Comparison of ENCODE assay signal across 8 mouse cellular contexts in the genomic region with DNA sequence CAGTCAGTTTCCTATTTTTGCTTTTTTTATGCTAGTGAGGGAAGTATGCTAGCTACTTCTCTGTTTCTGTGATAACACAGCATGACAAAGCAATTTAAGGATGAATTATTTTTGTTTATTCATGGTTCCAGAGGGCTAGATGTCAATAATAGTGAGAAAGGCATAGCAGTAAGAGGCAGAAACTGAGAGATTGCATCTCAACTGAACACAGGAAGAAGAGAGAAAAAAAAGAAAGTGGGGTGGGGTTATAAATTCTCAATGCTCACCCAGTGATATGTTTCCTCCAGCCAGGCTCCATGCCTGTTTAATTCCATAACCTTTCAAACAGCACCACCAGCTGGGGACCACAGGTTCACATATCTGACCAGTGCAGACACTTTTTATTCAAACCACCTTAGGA. TPM values are rescaled to one million over a fixed set of nuclear protein-coding genes. Genes with fewer than 3 reads are reported as not detected.
A peak's percentile ranks its signal among the peaks of the same experiment; 100 is the strongest.
DNase-seq lines count a peak whose midpoint lies in the region; ATAC-seq and TF ChIP-seq lines count a peak whose summit lies in the region.
"Had no signal": no experiment of that assay in that cellular context is flagged by ENCODE, and none has a peak within 500 bp of the region (broad histone marks: within the 10 kb centered on the region; RNA-seq: fewer than 3 reads in every experiment).

No protein-coding gene starts in this region.

- no peak overlapping the region for H3K9ac ChIP-seq in limb, embryonic 11.5 days (ENCODE audit: low read length)
- no peak overlapping the region for H3K9ac ChIP-seq in embryonic facial prominence, embryonic 11.5 days (replicated peaks; ENCODE audit: low read length)
- H3K9ac ChIP-seq in midbrain, postnatal 0 days (replicated peaks; ENCODE audit: low read length, poor library complexity, severe bottlenecking): no peak overlapping the region
- H3K9ac ChIP-seq: embryonic facial prominence, embryonic 12.5 days had no signal

- no peaks in the 10 kb centered on the region for H3K9me3 ChIP-seq in limb, embryonic 11.5 days (ENCODE audit: control insufficient read depth, low read length)
- H3K9me3 ChIP-seq in limb, embryonic 10.5 days (replicated peaks): no peaks in the 10 kb centered on the region
- no peaks in the 10 kb centered on the region for H3K9me3 ChIP-seq in embryonic facial prominence, embryonic 11.5 days (replicated peaks; ENCODE audit: control insufficient read depth, low read length)
- H3K9me3 ChIP-seq in midbrain, postnatal 0 days (ENCODE audit: low read length): no peaks in the 10 kb centered on the region
- H3K9me3 ChIP-seq: embryonic facial prominence, embryonic 12.5 days had no signal

- no peaks in the 10 kb centered on the region for H3K27me3 ChIP-seq in limb, embryonic 11.5 days (ENCODE audit: control insufficient read depth, insufficient read depth, low read length)
- H3K27me3 ChIP-seq in limb, embryonic 10.5 days (ENCODE audit: low read depth, poor library complexity, severe bottlenecking): no peaks in the 10 kb centered on the region
- H3K27me3 ChIP-seq in embryonic facial prominence, embryonic 11.5 days (ENCODE audit: control insufficient read depth, insufficient read depth, low read length): no peaks in the 10 kb centered on the region
- H3K27me3 ChIP-seq in midbrain, postnatal 0 days (ENCODE audit: insufficient read depth, low read length): no peaks in the 10 kb centered on the region
- H3K27me3 ChIP-seq: embryonic facial prominence, embryonic 12.5 days had no signal

- H3K4me2 ChIP-seq in limb, embryonic 11.5 days (ENCODE audit: low read depth, severe bottlenecking): no peak overlapping the region
- H3K4me2 ChIP-seq in embryonic facial prominence, embryonic 11.5 days (ENCODE audit: low read depth, low read length): no peak overlapping the region
- no peak overlapping the region for H3K4me2 ChIP-seq in midbrain, postnatal 0 days (ENCODE audit: low read depth, low read length, poor library complexity, severe bottlenecking)
- H3K4me2 ChIP-seq: embryonic facial prominence, embryonic 12.5 days had no signal

- H3K36me3 ChIP-seq in limb, embryonic 11.5 days (ENCODE audit: control insufficient read depth, insufficient read depth, low read length): no peaks in the 10 kb centered on the region
- no peaks in the 10 kb centered on the region for H3K36me3 ChIP-seq in limb, embryonic 10.5 days
- no peaks in the 10 kb centered on the region for H3K36me3 ChIP-seq in embryonic facial prominence, embryonic 11.5 days (replicated peaks; ENCODE audit: control insufficient read depth, insufficient read depth, low read depth, low read length)
- no peaks in the 10 kb centered on the region for H3K36me3 ChIP-seq in midbrain, postnatal 0 days (ENCODE audit: insufficient read depth, low read length)
- H3K36me3 ChIP-seq: embryonic facial prominence, embryonic 12.5 days had no signal

- ATAC-seq in limb, embryonic 11.5 days (ENCODE audit: insufficient number of reproducible peaks, low FRiP score, low TSS enrichment, low read depth): no peak; the same call in 1 of the 2 replicates
- ATAC-seq in embryonic facial prominence, embryonic 11.5 days (replicated peaks; ENCODE audit: insufficient number of reproducible peaks, low FRiP score, low TSS enrichment, low read depth): no peak
- ATAC-seq in midbrain, postnatal 0 days (ENCODE audit: low FRiP score): 0 out of 2 replicates have a peak, but pooled peaks have one; percentile 54

- peak; percentile 30 for DNase-seq in limb, embryonic 11.5 days (ENCODE audit: low spot score)
- no peak for DNase-seq in limb, embryonic 10.5 days (ENCODE audit: low spot score)
- peak; percentile 50 for DNase-seq in c-Kit-positive CD71-positive TER-119-negative erythroid progenitor cells, embryonic 14.5 days (ENCODE audit: low read depth)
- peak; percentile 51 for DNase-seq in embryonic facial prominence, embryonic 11.5 days (ENCODE audit: low spot score)
- peak; percentile 4 to 26 for DNase-seq in left cerebral cortex, adult 18-20 months (ENCODE audit: low spot score in 2 of 2)
- peak; percentile 67 for DNase-seq in midbrain, postnatal 0 days (ENCODE audit: low spot score)
- DNase-seq in urinary bladder, postnatal 14 days (ENCODE audit: low spot score): no peak

- TF ChIP-seq CTCF in midbrain, postnatal 0 days (IDR thresholded peaks at IDR 0.05): peak; percentile 64

- H3K27ac ChIP-seq in limb, embryonic 11.5 days (replicated peaks; ENCODE audit: low read depth, low read length): no peak overlapping the region
- H3K27ac ChIP-seq in limb, embryonic 10.5 days: no peak overlapping the region
- H3K27ac ChIP-seq in embryonic facial prominence, embryonic 11.5 days (replicated peaks; ENCODE audit: low read depth, low read length): no peak overlapping the region
- no peak overlapping the region for H3K27ac ChIP-seq in midbrain, postnatal 0 days (ENCODE audit: low read depth, low read length)
- H3K27ac ChIP-seq: embryonic facial prominence, embryonic 12.5 days had no signal

- H3K4me3 ChIP-seq in limb, embryonic 11.5 days (ENCODE audit: low read depth, low read length): no peak overlapping the region
- H3K4me3 ChIP-seq in limb, embryonic 10.5 days: no peak overlapping the region
- H3K4me3 ChIP-seq in embryonic facial prominence, embryonic 11.5 days (ENCODE audit: low read depth, low read length): no peak overlapping the region
- no peak overlapping the region for H3K4me3 ChIP-seq in midbrain, postnatal 0 days (ENCODE audit: low read depth, low read length)
- H3K4me3 ChIP-seq: embryonic facial prominence, embryonic 12.5 days had no signal

- H3K4me1 ChIP-seq in limb, embryonic 11.5 days (ENCODE audit: control insufficient read depth, insufficient read depth, low read length): no peaks in the 10 kb centered on the region
- H3K4me1 ChIP-seq in limb, embryonic 10.5 days: no peaks in the 10 kb centered on the region
- H3K4me1 ChIP-seq in embryonic facial prominence, embryonic 11.5 days (ENCODE audit: control insufficient read depth, insufficient read depth, low read length): no peaks in the 10 kb centered on the region
- H3K4me1 ChIP-seq in midbrain, postnatal 0 days (ENCODE audit: insufficient read depth, low read length): no peaks in the 10 kb centered on the region
- H3K4me1 ChIP-seq: embryonic facial prominence, embryonic 12.5 days had no signal

RNA-seq across cellular contexts. Expression of gene Mmrn1, which starts 6.6 kb away (rescaled TPM):
- polyA plus RNA-seq in limb, embryonic 11.5 days (2014; fragmentation: Nextera tagmentation; extraction: Ambion mirVana): 6.5 and 6.8 TPM in 2 replicates
- polyA plus RNA-seq in limb, embryonic 10.5 days (2016; fragmentation: Nextera tagmentation; extraction: Ambion mirVana): 5.3 and 6.3 TPM in 2 replicates
- polyA plus RNA-seq in embryonic facial prominence, embryonic 11.5 days (2014; fragmentation: Nextera tagmentation; extraction: Ambion mirVana): 8.5 and 8.7 TPM in 2 replicates
- total RNA-seq in left cerebral cortex, adult 18-20 months (2021): not detected
- 1.5 and 1.6 TPM in 2 replicates for total RNA-seq in midbrain, postnatal 0 days (2014; rRNA removed)
- polyA plus RNA-seq in midbrain, postnatal 0 days (2015; fragmentation: Nextera tagmentation; extraction: Ambion mirVana): 0.88 and 1.0 TPM in 2 replicates

Comparison
In these comparisons a context has a peak if more than half of its experiments do, and no peak if none do; other contexts are left out.
1. DNase-seq: peak in limb, embryonic 11.5 days (single experiment), c-Kit-positive CD71-positive TER-119-negative erythroid progenitor cells, embryonic 14.5 days (single experiment), embryonic facial prominence, embryonic 11.5 days (single experiment), left cerebral cortex, adult 18-20 months (2 of 2) and midbrain, postnatal 0 days (single experiment); none in limb, embryonic 10.5 days (single experiment) and urinary bladder, postnatal 14 days (single experiment).